Mouse (Mus musculus) kidney, postnatal 0 days (tissue): ENCODE results near the gene Nek2. TPM values are rescaled to one million over a fixed set of nuclear protein-coding genes. Genes with fewer than 3 reads are reported as not detected.

Source experiments
- ATAC-seq: fragments of 200-750 bp; cut with Nextera tagmentation; replicated peaks from 2 replicates; pipeline ENCODE4 v1.8.0; 2017; ENCODE audit warnings: low read depth, moderate number of reproducible peaks, moderate TSS enrichment, moderate library complexity; ENCODE audit not compliant: low FRiP score
- DNase-seq: peaks from one replicate; pipeline ENCODE4 v3.0.0-alpha.2; 2016; ENCODE audit warnings: low spot score
- H3K27ac ChIP-seq: fragments of 300-500 bp; sonication (generic); 2 replicates; pipeline ENCODE4 v1.5.1; 2014; ENCODE audit warnings: mild to moderate bottlenecking
- H3K27me3 ChIP-seq: fragments of 300-500 bp; sonication (generic); 2 replicates; pipeline ENCODE4 v1.6.1; 2014; ENCODE audit warnings: low read length, mixed read lengths; ENCODE audit not compliant: insufficient read depth
- H3K36me3 ChIP-seq: fragments of 300-500 bp; sonication (generic); 2 replicates; pipeline ENCODE4 v1.6.1; 2014; ENCODE audit warnings: low read length, mixed read lengths; ENCODE audit not compliant: insufficient read depth
- H3K4me1 ChIP-seq: fragments of 300-500 bp; sonication (generic); replicated peaks from 2 replicates; pipeline ENCODE4 v1.6.1; 2014; ENCODE audit warnings: antibody characterized with exemption, low read length, mixed read lengths; ENCODE audit not compliant: insufficient read depth
- H3K4me2 ChIP-seq: fragments of 300-500 bp; sonication (generic); 2 replicates; pipeline ENCODE4 v1.6.1; 2014; ENCODE audit warnings: mild to moderate bottlenecking, low read length, moderate library complexity, mixed read lengths
- H3K4me3 ChIP-seq: fragments of 300-500 bp; sonication (generic); replicated peaks from 2 replicates; pipeline ENCODE4 v1.5.1; 2014; ENCODE audit warnings: low read depth, low read length
- H3K9ac ChIP-seq: fragments of 300-500 bp; sonication (generic); 2 replicates; pipeline ENCODE4 v1.6.1; 2014; ENCODE audit warnings: low read depth, low read length
- H3K9me3 ChIP-seq: fragments of 300-500 bp; sonication (generic); replicated peaks from 2 replicates; pipeline ENCODE4 v1.6.1; 2016; ENCODE audit warnings: low read length, inconsistent platforms, mixed read lengths
- CTCF ChIP-seq: IDR thresholded peaks from 2 replicates; pipeline ENCODE4 v1.5.1; 2016; ENCODE audit warnings: antibody characterized with exemption, low read depth, mild to moderate bottlenecking, moderate library complexity
- whole genome bisulfite sequencing: fragments of 180-500 bp; shearing (Covaris S2); extraction: QIAGEN DNeasy Blood & Tissue Kit; methylation state at CpG from one replicate; pipeline ENCODE4 v1.1.7; 2014; 5-methylcytosine and 5-hydroxymethylcytosine counted together
- polyA plus RNA-seq: library from polyadenylated mRNA; unstranded; fragments of >200 nt; fragmentation: Nextera tagmentation; extraction: Ambion mirVana; gene quantifications from 2 replicates; pipeline ENCODE4 v1.2.1, GENCODE M21; 2015

Nek2 gene
- polyA plus RNA-seq, 1 experiment from 2014 or later = 21.3 TPM

DNA sequence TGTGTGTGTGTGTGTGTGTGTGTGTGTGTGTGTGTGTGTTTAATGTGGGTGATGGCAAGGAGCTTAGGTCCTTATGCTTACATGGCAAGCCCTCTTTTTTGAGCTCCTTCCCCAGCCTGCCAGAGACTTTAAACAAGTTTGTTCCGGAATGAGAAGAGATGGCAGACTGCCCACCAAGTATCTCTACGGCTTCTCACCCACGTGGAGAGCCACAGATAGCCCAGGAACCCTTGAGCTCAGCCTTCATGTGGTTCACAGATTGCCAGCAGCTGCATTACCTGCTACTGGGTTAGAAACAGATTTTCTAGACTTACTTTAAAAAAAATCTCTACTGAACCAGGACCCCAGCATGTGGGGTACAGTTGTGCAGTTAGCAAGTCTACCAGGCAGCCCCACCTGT is 38.6 kb downstream of the Nek2 start:
- H3K36me3 ChIP-seq = no peaks in the 10 kb centered on the region
- H3K27ac ChIP-seq = no peak overlapping the region
- no peak overlapping the region for H3K9ac ChIP-seq
- TF ChIP-seq CTCF = no peak
- no peaks in the 10 kb centered on the region for H3K27me3 ChIP-seq
- DNase-seq = no peak
- WGBS = 79% methylated on average over 3 of the region's 3 CpGs
- H3K4me2 ChIP-seq = no peak overlapping the region
- no peaks in the 10 kb centered on the region for H3K9me3 ChIP-seq
- ATAC-seq = no peak
- no peak overlapping the region for H3K4me3 ChIP-seq
- H3K4me1 ChIP-seq = no peaks in the 10 kb centered on the region

GRCm38 (mm10) chr1:191861247-191861646 is 40.0 kb downstream of the Nek2 start:
- WGBS = 70% methylated on average over 5 of the region's 5 CpGs
- Histone ChIP-seq H3K36me3 (no peaks in the 10 kb centered on the region), H3K27me3 (no peaks in the 10 kb centered on the region), H3K9me3 (no peaks in the 10 kb centered on the region), H3K9ac (no peak overlapping the region), H3K27ac (no peak overlapping the region), H3K4me1 (no peaks in the 10 kb centered on the region), H3K4me2 (no peak overlapping the region), H3K4me3 (no peak overlapping the region)
- ATAC-seq (no peak), DNase-seq (no peak)
- TF ChIP-seq CTCF = no peak

DNA sequence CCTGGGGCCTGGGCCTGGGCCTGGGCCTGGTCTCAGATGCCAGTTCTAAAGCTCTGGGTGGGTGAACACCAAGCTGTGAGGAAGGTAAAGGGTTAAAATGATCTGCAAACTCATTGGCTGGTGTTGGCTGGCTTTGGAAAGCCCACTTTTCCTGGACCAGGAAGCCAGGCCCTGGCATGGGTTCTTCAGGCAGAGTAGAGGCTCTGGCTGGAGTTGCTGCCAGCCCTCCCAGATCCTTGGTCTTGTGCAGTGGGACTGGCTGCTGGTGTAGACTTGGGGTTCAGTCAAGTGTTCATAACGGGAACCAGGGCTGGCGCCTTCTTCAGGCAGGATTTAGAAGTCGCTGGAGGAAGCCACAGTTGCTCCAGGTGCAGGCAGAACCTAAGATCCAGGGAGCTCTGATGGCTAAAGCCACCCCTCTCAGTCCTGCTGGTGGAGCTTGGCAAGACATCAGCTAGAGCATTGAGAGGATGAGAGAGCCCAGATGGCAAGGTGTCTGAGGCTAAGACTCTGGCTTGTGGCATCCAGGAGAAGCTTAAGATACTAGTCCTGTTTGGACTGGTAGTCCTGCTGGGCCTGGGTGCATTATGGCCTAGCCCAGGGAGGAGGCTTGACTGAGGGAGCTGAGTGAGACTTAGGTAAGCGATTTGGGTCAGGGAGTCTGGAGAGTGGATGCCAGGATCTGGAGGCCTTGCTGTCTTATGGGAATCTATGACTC is 42.7 kb downstream of the Nek2 start:
- Histone ChIP-seq H3K9me3 (no peaks in the 10 kb centered on the region), H3K27ac (no peak overlapping the region), H3K4me2 (no peak overlapping the region), H3K36me3 (no peaks in the 10 kb centered on the region), H3K4me1 (no peaks in the 10 kb centered on the region), H3K4me3 (no peak overlapping the region), H3K9ac (no peak overlapping the region), H3K27me3 (no peaks in the 10 kb centered on the region)
- TF ChIP-seq CTCF = no peak
- DNase-seq (no peak), ATAC-seq (no peak)
- WGBS = 80% methylated on average over 4 of the region's 4 CpGs

DNA sequence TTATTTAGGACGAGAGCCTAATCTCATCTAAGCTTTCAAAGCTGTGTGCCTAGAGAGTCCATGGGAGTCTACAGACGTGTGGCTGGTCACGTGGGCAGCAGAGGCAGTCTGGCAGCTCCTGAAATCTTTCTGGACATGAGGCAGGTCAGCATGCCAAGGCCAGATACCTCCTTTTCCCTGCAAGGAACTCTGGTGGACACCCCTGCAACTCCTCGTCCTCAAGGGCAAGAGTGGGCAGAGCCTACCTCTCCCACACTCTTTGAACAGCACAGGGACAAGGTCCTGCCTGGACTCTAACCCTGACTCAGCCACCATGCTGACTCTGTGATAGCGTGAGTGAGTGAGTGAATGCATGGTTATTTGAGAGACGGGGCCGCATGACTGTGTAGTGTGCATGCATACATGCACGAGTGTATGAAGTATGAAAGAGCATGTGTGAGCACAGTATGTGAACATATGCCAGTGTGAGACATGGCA is 43.3 kb downstream of the Nek2 start:
- Histone ChIP-seq H3K9ac (no peak overlapping the region), H3K9me3 (no peaks in the 10 kb centered on the region), H3K36me3 (no peaks in the 10 kb centered on the region), H3K27ac (no peak overlapping the region), H3K4me3 (no peak overlapping the region), H3K27me3 (no peaks in the 10 kb centered on the region), H3K4me2 (no peak overlapping the region), H3K4me1 (no peaks in the 10 kb centered on the region)
- 80% methylated on average over 8 of the region's 8 CpGs for WGBS
- no peak for ATAC-seq
- no peak for TF ChIP-seq CTCF
- DNase-seq = no peak

- TF ChIP-seq CTCF = no peak
- no peaks in the 10 kb centered on the region for H3K9me3 ChIP-seq
- WGBS = 66% methylated on average over 6 of the region's 6 CpGs
These were observed 50.9 kb downstream of the Nek2 start for GRCm38 (mm10) chr1:191872076-191872710.

DNA sequence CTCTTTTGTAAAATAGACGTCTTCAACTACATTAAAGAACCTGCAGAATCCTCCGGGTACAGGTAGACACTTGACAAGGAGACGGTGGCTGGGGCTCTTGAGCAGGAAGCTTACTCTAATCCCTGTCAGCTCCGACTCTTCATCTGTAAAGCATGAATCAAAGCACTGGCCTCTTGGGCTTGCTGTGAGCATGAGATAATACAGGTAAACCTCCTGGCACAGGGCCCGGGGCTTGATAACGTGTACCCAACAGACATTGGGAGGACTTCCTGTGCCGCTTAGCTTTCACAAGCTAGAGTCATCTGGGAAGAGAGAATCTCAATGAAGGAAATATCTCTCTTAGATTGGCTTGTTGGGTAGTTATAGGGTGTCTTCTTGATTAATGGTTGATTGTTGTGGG is 53.8 kb downstream of the Nek2 start:
- DNase-seq = no peak
- no peak overlapping the region for H3K4me2 ChIP-seq
- no peak for ATAC-seq

More at GRCm38 (mm10) chr1:191872076-191872710, 50.9 kb downstream of the Nek2 start:
- Histone ChIP-seq H3K36me3 (no peaks in the 10 kb centered on the region), H3K9ac (no peak overlapping the region), H3K27ac (no peak overlapping the region), H3K4me3 (no peak overlapping the region), H3K4me1 (no peaks in the 10 kb centered on the region), H3K27me3 (no peaks in the 10 kb centered on the region), H3K4me2 (no peak overlapping the region)
- DNase-seq = no peak
- no peak for ATAC-seq

More for the DNA sequence above, 53.8 kb downstream of the Nek2 start:
- WGBS = 81% methylated on average over 7 of the region's 7 CpGs
- no peak overlapping the region for H3K4me3 ChIP-seq
- no peak for TF ChIP-seq CTCF
- H3K36me3 ChIP-seq = no peaks in the 10 kb centered on the region
- no peaks in the 10 kb centered on the region for H3K27me3 ChIP-seq
- H3K9me3 ChIP-seq = no peaks in the 10 kb centered on the region
- no peak overlapping the region for H3K9ac ChIP-seq
- no peak overlapping the region for H3K27ac ChIP-seq
- no peaks in the 10 kb centered on the region for H3K4me1 ChIP-seq
